Mouse (Mus musculus) limb, embryonic 10.5 days (tissue): ENCODE measurements at regions not wholly inside any gene's neighbourhood (a gene's known extent, or its start where the extent isn't known, plus 50 kb on each side); places are given as distances from the start of the nearest gene placed in this dataset.

Experiments
- DNase-seq: peaks from one replicate; pipeline ENCODE4 v3.0.0-alpha.2; 2017; ENCODE audit warnings: low spot score
- H3K27ac ChIP-seq: fragments of 300-500 bp; sonication (generic); 2 replicates; pipeline ENCODE4 v1.5.1; 2016; ENCODE audit warnings: mild to moderate bottlenecking
- H3K27me3 ChIP-seq: fragments of 300-500 bp; sonication (generic); 2 replicates; pipeline ENCODE4 v1.6.1; 2016; ENCODE audit warnings: low read depth, mild to moderate bottlenecking; ENCODE audit not compliant: poor library complexity, severe bottlenecking
- H3K36me3 ChIP-seq: fragments of 300-500 bp; sonication (generic); 2 replicates; pipeline ENCODE4 v1.6.1; 2016; ENCODE audit warnings: mild to moderate bottlenecking, moderate library complexity
- H3K4me1 ChIP-seq: fragments of 300-500 bp; sonication (generic); 2 replicates; pipeline ENCODE4 v1.6.1; 2016
- H3K4me3 ChIP-seq: fragments of 300-500 bp; sonication (generic); 2 replicates; pipeline ENCODE4 v1.5.1; 2016; ENCODE audit warnings: mild to moderate bottlenecking, moderate library complexity
- H3K9me3 ChIP-seq: fragments of 300-500 bp; sonication (generic); replicated peaks from 2 replicates; pipeline ENCODE4 v1.6.1; 2016; ENCODE audit warnings: mild to moderate bottlenecking
- WGBS: fragments of 180-500 bp; shearing (Covaris S2); methylation state at CpG from one replicate; pipeline ENCODE4 v1.1.7; 2016; 5-methylcytosine and 5-hydroxymethylcytosine counted together

GRCm38 (mm10) chr7:37390271-37390670 is 383.2 kb downstream of the Zfp536 start:
- H3K27me3 ChIP-seq, result 0 out of 2 replicates have a peak, but pooled peaks cover 4% of the 10 kb centered on the region
- H3K27ac ChIP-seq, result no peak overlapping the region
- WGBS, result 96% methylated on average over 7 of the region's 7 CpGs
- no peak for DNase-seq
- H3K4me1 ChIP-seq, result peaks cover 14% of the 10 kb centered on the region
- no peaks in the 10 kb centered on the region for H3K36me3 ChIP-seq
- H3K4me3 ChIP-seq, result no peak overlapping the region
- H3K9me3 ChIP-seq, result no peaks in the 10 kb centered on the region

DNA sequence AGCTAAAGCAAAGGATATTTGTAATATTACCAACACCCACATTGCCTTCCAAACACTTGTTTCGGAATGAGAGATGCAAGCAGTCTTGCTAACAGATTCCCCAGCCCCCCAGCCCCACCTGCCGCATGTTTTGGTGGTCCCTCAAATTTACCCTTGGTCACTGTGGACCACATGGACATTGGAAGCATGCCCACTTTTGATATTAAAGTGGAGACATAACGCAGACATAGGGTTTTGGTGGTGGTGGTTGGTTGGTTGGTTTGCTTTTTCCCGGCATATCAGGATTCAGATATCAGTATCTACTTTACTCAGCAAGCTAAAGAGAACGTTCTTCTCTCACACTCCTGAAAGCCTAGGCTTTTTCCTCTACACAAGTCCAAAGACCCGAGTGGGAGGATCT is 381.3 kb downstream of the Zfp536 start:
- WGBS, result 92% methylated on average over 6 of the region's 6 CpGs
- H3K9me3 ChIP-seq, result no peaks in the 10 kb centered on the region
- H3K27ac ChIP-seq, result no peak overlapping the region
- peaks cover 24% of the 10 kb centered on the region for H3K4me1 ChIP-seq
- no peak for DNase-seq
- 0 out of 2 replicates have a peak, but pooled peaks cover 4% of the 10 kb centered on the region for H3K27me3 ChIP-seq
- H3K4me3 ChIP-seq, result no peak overlapping the region
- no peaks in the 10 kb centered on the region for H3K36me3 ChIP-seq

DNA sequence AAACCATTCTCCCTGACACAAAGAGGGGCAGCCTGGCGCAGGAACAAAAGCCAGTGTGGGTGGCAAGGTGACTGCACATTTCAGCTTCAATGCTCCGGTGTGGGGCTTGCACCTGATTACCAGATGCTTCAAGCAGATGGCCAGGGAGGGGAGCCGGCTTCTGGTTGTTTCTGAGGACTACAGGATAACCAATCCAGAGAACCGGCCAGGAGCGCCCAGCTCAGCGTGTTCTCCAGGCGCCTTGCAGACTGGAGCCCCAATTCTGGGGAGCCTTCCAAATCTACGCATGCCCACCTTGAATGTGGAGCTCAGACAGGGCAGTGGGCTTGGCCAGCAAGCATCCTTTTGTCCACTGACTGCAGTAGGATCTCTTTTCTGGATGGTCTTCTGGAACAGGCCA is 380.8 kb downstream of the Zfp536 start:
- peaks cover 24% of the 10 kb centered on the region for H3K4me1 ChIP-seq
- no peak overlapping the region for H3K4me3 ChIP-seq
- DNase-seq, result no peak
- WGBS, result 87% methylated on average over 8 of the region's 8 CpGs
- H3K9me3 ChIP-seq, result no peaks in the 10 kb centered on the region
- no peaks in the 10 kb centered on the region for H3K36me3 ChIP-seq
- H3K27ac ChIP-seq, result no peak overlapping the region
- H3K27me3 ChIP-seq, result 0 out of 2 replicates have a peak, but pooled peaks cover 4% of the 10 kb centered on the region

GRCm38 (mm10) chr7:37393071-37393470 is 380.4 kb downstream of the Zfp536 start:
- H3K27me3 ChIP-seq, result 0 out of 2 replicates have a peak, but pooled peaks cover 4% of the 10 kb centered on the region
- H3K9me3 ChIP-seq, result no peaks in the 10 kb centered on the region
- H3K27ac ChIP-seq, result no peak overlapping the region
- WGBS, result 89% methylated on average over 3 of the region's 3 CpGs
- H3K4me3 ChIP-seq, result no peak overlapping the region
- no peak for DNase-seq
- peaks cover 24% of the 10 kb centered on the region for H3K4me1 ChIP-seq
- H3K36me3 ChIP-seq, result no peaks in the 10 kb centered on the region

DNA sequence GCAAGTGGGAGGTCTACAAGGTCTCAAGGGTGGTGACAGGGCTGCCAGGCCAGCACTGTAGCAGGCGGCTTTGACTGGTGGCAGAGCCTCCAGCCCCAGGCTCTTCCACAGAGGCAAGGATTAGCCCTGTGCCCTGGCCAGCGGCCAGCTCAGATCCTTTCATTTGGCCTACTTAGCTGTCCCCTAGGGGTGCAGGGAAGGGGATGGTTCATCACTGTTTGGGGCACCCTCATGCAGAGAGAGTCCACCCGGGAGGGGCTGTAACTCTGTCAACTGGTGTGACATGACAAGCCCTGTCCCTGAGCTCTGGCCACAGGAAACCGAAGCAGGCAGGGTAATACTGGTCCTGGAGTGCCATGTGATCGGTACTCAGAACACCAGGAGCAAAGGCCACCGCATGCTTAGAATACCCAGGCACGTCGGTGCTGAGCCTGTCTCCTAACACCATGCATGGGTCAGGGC is 378.4 kb downstream of the Zfp536 start:
- 0 out of 2 replicates have a peak overlapping the region, but pooled peaks have one; percentile 1 for H3K27ac ChIP-seq

DNA sequence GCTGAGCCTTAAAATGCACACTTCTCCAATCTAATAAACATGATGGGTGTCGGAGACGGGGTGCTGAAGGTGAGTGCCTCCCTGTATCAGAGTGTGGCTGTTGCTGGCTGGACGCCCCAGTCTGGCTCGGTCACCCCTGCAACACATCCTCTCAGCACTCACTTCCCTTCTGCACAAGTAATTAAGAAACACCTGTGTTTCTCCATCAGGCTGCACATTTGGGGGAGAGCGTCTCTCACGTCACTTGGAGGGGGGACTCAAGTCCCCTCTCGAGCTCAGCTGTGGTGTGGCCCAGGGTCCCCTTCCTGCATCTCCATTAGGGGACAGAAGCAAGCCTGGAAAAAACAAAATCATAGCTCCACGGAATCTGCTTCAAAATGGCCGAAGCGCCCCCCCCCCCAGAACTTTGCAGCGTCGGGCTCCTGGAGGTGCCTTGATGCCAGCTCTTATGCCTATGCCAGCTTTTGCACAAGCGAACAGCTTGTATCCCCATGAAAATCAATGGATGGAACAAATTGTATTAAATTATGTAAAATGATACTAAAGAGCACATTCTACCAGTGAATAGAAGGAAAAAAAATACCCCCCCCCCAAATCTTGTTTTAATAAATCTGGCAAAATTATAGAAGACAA is 377.4 kb downstream of the Zfp536 start:
- Histone ChIP-seq H3K36me3 (no peaks in the 10 kb centered on the region), H3K27ac (no peak overlapping the region), H3K4me1 (peaks cover 20% of the 10 kb centered on the region), H3K9me3 (no peaks in the 10 kb centered on the region), H3K27me3 (0 out of 2 replicates have a peak, but pooled peaks cover 4% of the 10 kb centered on the region), H3K4me3 (no peak overlapping the region)
- WGBS, result 81% methylated on average over 13 of the region's 13 CpGs
- DNase-seq, result no peak

More for the DNA sequence above, 378.4 kb downstream of the Zfp536 start:
- no peak for DNase-seq
- H3K27me3 ChIP-seq, result 0 out of 2 replicates have a peak, but pooled peaks cover 4% of the 10 kb centered on the region
- WGBS, result 79% methylated on average over 8 of the region's 8 CpGs
- no peaks in the 10 kb centered on the region for H3K36me3 ChIP-seq
- H3K9me3 ChIP-seq, result no peaks in the 10 kb centered on the region
- peaks cover 20% of the 10 kb centered on the region for H3K4me1 ChIP-seq
- no peak overlapping the region for H3K4me3 ChIP-seq

- Histone ChIP-seq H3K9me3 (no peaks in the 10 kb centered on the region), H3K4me3 (no peak overlapping the region), H3K27ac (no peak overlapping the region), H3K36me3 (no peaks in the 10 kb centered on the region), H3K27me3 (no peaks in the 10 kb centered on the region), H3K4me1 (peaks cover 6% of the 10 kb centered on the region; the same call in 1 of the 2 replicates)
- 95% methylated on average over 2 of the region's 2 CpGs for WGBS
- DNase-seq, result no peak
Measured at GRCm38 (mm10) chr7:37403483-37403882, 370.0 kb downstream of the Zfp536 start.

DNA sequence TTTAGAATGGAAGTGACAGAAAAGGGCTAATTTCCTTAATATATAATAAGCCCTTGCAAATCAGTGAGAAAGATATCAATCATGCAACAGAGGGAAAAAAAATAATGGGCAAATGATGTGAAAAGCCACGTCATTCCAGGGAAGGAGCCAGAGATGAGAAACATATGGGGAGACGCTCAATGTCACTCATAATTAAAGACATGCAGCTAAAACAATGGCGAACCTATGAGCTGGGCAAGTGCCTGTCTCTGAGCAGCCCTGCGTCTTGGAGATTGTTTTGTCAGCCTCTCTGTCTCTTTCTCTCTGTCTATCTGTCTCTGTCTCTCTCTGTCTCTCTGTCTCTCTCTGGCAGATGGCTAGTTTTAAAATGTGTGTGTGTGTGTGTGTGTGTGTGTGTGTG is 360.1 kb downstream of the Zfp536 start:
- WGBS, result 43% methylated on average over 4 of the region's 4 CpGs
- H3K36me3 ChIP-seq, result no peaks in the 10 kb centered on the region
- no peak overlapping the region for H3K27ac ChIP-seq
- no peaks in the 10 kb centered on the region for H3K27me3 ChIP-seq
- H3K4me1 ChIP-seq, result peaks cover 7% of the 10 kb centered on the region
- H3K4me3 ChIP-seq, result no peak overlapping the region
- no peak for DNase-seq
- no peaks in the 10 kb centered on the region for H3K9me3 ChIP-seq

- no peak for DNase-seq
- H3K4me1 ChIP-seq, result peaks cover 3% of the 10 kb centered on the region; the same call in 1 of the 2 replicates
- no peak overlapping the region for H3K4me3 ChIP-seq
- no peaks in the 10 kb centered on the region for H3K36me3 ChIP-seq
- 80% methylated on average over 10 of the region's 10 CpGs for WGBS
- H3K27me3 ChIP-seq, result no peaks in the 10 kb centered on the region
- no peak overlapping the region for H3K27ac ChIP-seq
- no peaks in the 10 kb centered on the region; the same call in 1 of the 2 replicates for H3K9me3 ChIP-seq
Measured at GRCm38 (mm10) chr7:37421704-37422103, 351.7 kb downstream of the Zfp536 start.
